8 mouse cellular contexts compared by ENCODE assay signal in genomic region chr16:17209404-17209960, GRCm38 (mm10). TPM values are rescaled to one million over a fixed set of nuclear protein-coding genes. Genes with fewer than 3 reads are reported as not detected.
DNase-seq lines count a peak whose midpoint lies in the region; ATAC-seq and TF ChIP-seq lines count a peak whose summit lies in the region.

No protein-coding gene starts in this region.

- H3K9me3 ChIP-seq in megakaryocyte, embryonic 14.5 days, result no peaks in the 10 kb centered on the region
- no peaks in the 10 kb centered on the region for H3K9me3 ChIP-seq in forebrain, embryonic 12.5 days
- 0 out of 2 replicates have a peak, but pooled peaks cover 2% of the 10 kb centered on the region for H3K9me3 ChIP-seq in limb, embryonic 13.5 days
- H3K9me3 ChIP-seq in midbrain, postnatal 0 days (ENCODE audit: low read length), result no peaks in the 10 kb centered on the region

- ATAC-seq in megakaryocyte, adult 5-6 weeks (ENCODE audit: poor library complexity, severe bottlenecking), result no peak; the same call in 1 of the 2 replicates
- peak; percentile 7; the same call in 1 of the 2 replicates for ATAC-seq in forebrain, embryonic 12.5 days (ENCODE audit: low FRiP score)
- peak; percentile 3; the same call in 1 of the 2 replicates for ATAC-seq in limb, embryonic 13.5 days (ENCODE audit: low FRiP score, low read depth)
- ATAC-seq in midbrain, postnatal 0 days (ENCODE audit: low FRiP score), result peak; percentile 12

- H3K9ac ChIP-seq in forebrain, embryonic 12.5 days, result peak overlapping the region; percentile 65
- peak overlapping the region; percentile 66; the same call in 1 of the 2 replicates for H3K9ac ChIP-seq in limb, embryonic 13.5 days
- peak overlapping the region; percentile 74 for H3K9ac ChIP-seq in midbrain, postnatal 0 days (replicated peaks; ENCODE audit: low read length, poor library complexity, severe bottlenecking)

- peaks cover 38% of the 10 kb centered on the region for H3K27me3 ChIP-seq in megakaryocyte, embryonic 14.5 days (replicated peaks)
- H3K27me3 ChIP-seq in forebrain, embryonic 12.5 days, result peaks cover 20% of the 10 kb centered on the region; the same call in 1 of the 2 replicates
- peaks cover 46% of the 10 kb centered on the region for H3K27me3 ChIP-seq in limb, embryonic 13.5 days
- H3K27me3 ChIP-seq in midbrain, postnatal 0 days (ENCODE audit: insufficient read depth, low read length), result no peaks in the 10 kb centered on the region

- TF ChIP-seq CTCF in midbrain, postnatal 0 days (IDR thresholded peaks at IDR 0.05), result no peak

- peak overlapping the region; percentile 94 for H3K27ac ChIP-seq in forebrain, embryonic 12.5 days
- no peak overlapping the region for H3K27ac ChIP-seq in limb, embryonic 13.5 days
- H3K27ac ChIP-seq in midbrain, postnatal 0 days (ENCODE audit: low read depth, low read length), result peak overlapping the region; percentile 85

- H3K4me2 ChIP-seq in forebrain, embryonic 12.5 days, result peak overlapping the region; percentile 95
- H3K4me2 ChIP-seq in limb, embryonic 13.5 days (replicated peaks), result peak overlapping the region; percentile 99
- H3K4me2 ChIP-seq in midbrain, postnatal 0 days (ENCODE audit: low read depth, low read length, poor library complexity, severe bottlenecking), result peak overlapping the region; percentile 96

- 2% methylated on average over 37 of the region's 37 CpGs for WGBS in forebrain, embryonic 12.5 days
- 2% methylated on average over 37 of the region's 37 CpGs for WGBS in limb, embryonic 13.5 days
- under 1% methylated on average over 37 of the region's 37 CpGs for WGBS in midbrain, postnatal 0 days

- peaks cover 31% of the 10 kb centered on the region for H3K4me1 ChIP-seq in megakaryocyte, embryonic 14.5 days
- peaks cover 24% of the 10 kb centered on the region for H3K4me1 ChIP-seq in forebrain, embryonic 12.5 days
- H3K4me1 ChIP-seq in limb, embryonic 13.5 days, result peaks cover 20% of the 10 kb centered on the region
- 0 out of 2 replicates have a peak, but pooled peaks cover 4% of the 10 kb centered on the region for H3K4me1 ChIP-seq in midbrain, postnatal 0 days (ENCODE audit: insufficient read depth, low read length)

- DNase-seq in adrenal gland, adult 18-20 months (ENCODE audit: low spot score in 2 of 2), result peak; percentile 31 to 40
- DNase-seq in adrenal gland, adult (ENCODE audit: inconsistent age in 2 of 2, low spot score in 1 of 2), result no peak
- no peak for DNase-seq in midbrain, postnatal 0 days (ENCODE audit: low spot score)
- no peak for DNase-seq in layer of hippocampus, adult 18-20 months (ENCODE audit: low spot score in 2 of 2)

- H3K36me3 ChIP-seq in megakaryocyte, embryonic 14.5 days (replicated peaks; ENCODE audit: low read length), result no peaks in the 10 kb centered on the region
- H3K36me3 ChIP-seq in forebrain, embryonic 12.5 days (replicated peaks), result no peaks in the 10 kb centered on the region
- no peaks in the 10 kb centered on the region for H3K36me3 ChIP-seq in limb, embryonic 13.5 days
- H3K36me3 ChIP-seq in midbrain, postnatal 0 days (ENCODE audit: insufficient read depth, low read length), result no peaks in the 10 kb centered on the region

- H3K4me3 ChIP-seq in megakaryocyte, embryonic 14.5 days (replicated peaks), result peak overlapping the region; percentile 97
- H3K4me3 ChIP-seq in forebrain, embryonic 12.5 days (replicated peaks), result peak overlapping the region; percentile 55
- peak overlapping the region; percentile 64 for H3K4me3 ChIP-seq in limb, embryonic 13.5 days
- H3K4me3 ChIP-seq in midbrain, postnatal 0 days (ENCODE audit: low read depth, low read length), result peak overlapping the region; percentile 69

RNA-seq across cellular contexts. Expression of gene Rimbp3, which starts 1.1 kb away (rescaled TPM):
- total RNA-seq in adrenal gland, adult 18-20 months (2021), result under 1 TPM in 1 of 2 experiments, not detected in 1; 0.06 TPM
- polyA plus RNA-seq in megakaryocyte, embryonic 14.5 days (2012; ENCODE audit: insufficient read depth, low replicate concordance), result 0.32 TPM in 1 of 2 replicates, not detected in the other
- not detected in 2 replicates for total RNA-seq in megakaryocyte, adult 5-6 weeks (2015)
- total RNA-seq in megakaryocyte, adult 5-6 weeks (2017), result 0.04 TPM in 1 of 2 replicates, not detected in the other
- 1.9 and 2.1 TPM in 2 replicates for polyA plus RNA-seq in forebrain, embryonic 12.5 days (2016; fragmentation: Nextera tagmentation; extraction: Ambion mirVana)
- 0.28 and 0.38 TPM in 2 replicates for polyA plus RNA-seq in limb, embryonic 13.5 days (2015; fragmentation: Nextera tagmentation; extraction: Ambion mirVana)
- total RNA-seq in midbrain, postnatal 0 days (2014; rRNA removed), result 4.9 and 6.0 TPM in 2 replicates
- 1.4 and 1.7 TPM in 2 replicates for polyA plus RNA-seq in midbrain, postnatal 0 days (2015; fragmentation: Nextera tagmentation; extraction: Ambion mirVana)
- 1 to 10 TPM; 3.4 to 3.7 TPM for total RNA-seq in layer of hippocampus, adult 18-20 months (2021)

RNA-seq across cellular contexts. Expression of gene Ube2l3, which starts 7.0 kb away (rescaled TPM):
- 100 to 1,000 TPM; 186 to 220 TPM for total RNA-seq in adrenal gland, adult 18-20 months (2021)
- polyA plus RNA-seq in megakaryocyte, embryonic 14.5 days (2012; ENCODE audit: insufficient read depth, low replicate concordance), result 103 and 123 TPM in 2 replicates
- total RNA-seq in megakaryocyte, adult 5-6 weeks (2015), result 373 and 400 TPM in 2 replicates
- total RNA-seq in megakaryocyte, adult 5-6 weeks (2017), result 128 and 144 TPM in 2 replicates
- 388 and 407 TPM in 2 replicates for polyA plus RNA-seq in forebrain, embryonic 12.5 days (2016; fragmentation: Nextera tagmentation; extraction: Ambion mirVana)
- polyA plus RNA-seq in limb, embryonic 13.5 days (2015; fragmentation: Nextera tagmentation; extraction: Ambion mirVana), result 356 and 360 TPM in 2 replicates
- 108 and 111 TPM in 2 replicates for total RNA-seq in midbrain, postnatal 0 days (2014; rRNA removed)
- 300 and 310 TPM in 2 replicates for polyA plus RNA-seq in midbrain, postnatal 0 days (2015; fragmentation: Nextera tagmentation; extraction: Ambion mirVana)
- 100 to 1,000 TPM; 148 to 155 TPM for total RNA-seq in layer of hippocampus, adult 18-20 months (2021)

RNA-seq across cellular contexts. Expression of gene Hic2, which starts 23.9 kb away (rescaled TPM):
- total RNA-seq in adrenal gland, adult 18-20 months (2021), result 1 to 10 TPM; 2.1 to 2.2 TPM
- 1.8 and 3.3 TPM in 2 replicates for polyA plus RNA-seq in megakaryocyte, embryonic 14.5 days (2012; ENCODE audit: insufficient read depth, low replicate concordance)
- 0.91 and 1.5 TPM in 2 replicates for total RNA-seq in megakaryocyte, adult 5-6 weeks (2015)
- total RNA-seq in megakaryocyte, adult 5-6 weeks (2017), result 0.77 and 0.89 TPM in 2 replicates
- 12.7 and 13.4 TPM in 2 replicates for polyA plus RNA-seq in forebrain, embryonic 12.5 days (2016; fragmentation: Nextera tagmentation; extraction: Ambion mirVana)
- polyA plus RNA-seq in limb, embryonic 13.5 days (2015; fragmentation: Nextera tagmentation; extraction: Ambion mirVana), result 9.1 and 9.3 TPM in 2 replicates
- 13.8 and 14.6 TPM in 2 replicates for total RNA-seq in midbrain, postnatal 0 days (2014; rRNA removed)
- 4.0 and 5.4 TPM in 2 replicates for polyA plus RNA-seq in midbrain, postnatal 0 days (2015; fragmentation: Nextera tagmentation; extraction: Ambion mirVana)
- total RNA-seq in layer of hippocampus, adult 18-20 months (2021), result 1 to 10 TPM; 4.9 to 6.0 TPM

Comparison
In these comparisons a context has a peak if more than half of its experiments do, and no peak if none do; other contexts are left out.
1. DNase-seq: peak in adrenal gland, adult 18-20 months (2 of 2); none in adrenal gland, adult (0 of 2), midbrain, postnatal 0 days (single experiment) and layer of hippocampus, adult 18-20 months (0 of 2).
2. Peak in every context shown above with its lines, with median percentiles within 50 percentile points of each other: H3K4me3 ChIP-seq, H3K4me2 ChIP-seq and H3K9ac ChIP-seq.